Mouse (Mus musculus) hindbrain, embryonic 13.5 days (tissue): Measurements from ENCODE around the gene Nrd1. TPM values are rescaled to one million over a fixed set of nuclear protein-coding genes. Genes with fewer than 3 reads are reported as not detected.
A peak's percentile ranks its signal among the peaks of the same experiment; 100 is the strongest.

ENCODE experiments used
- ATAC-seq: fragments of 200-750 bp; cut with Nextera tagmentation; 2 replicates; pipeline ENCODE4 v1.8.0; 2017; ENCODE audit warnings: moderate TSS enrichment; ENCODE audit not compliant: low FRiP score
- H3K27ac ChIP-seq: fragments of 300-500 bp; sonication (generic); 2 replicates; pipeline ENCODE4 v1.5.1; 2015; ENCODE audit warnings: inconsistent platforms, mild to moderate bottlenecking, moderate library complexity
- H3K27me3 ChIP-seq: fragments of 300-500 bp; sonication (generic); 2 replicates; pipeline ENCODE4 v1.6.1; 2015; ENCODE audit warnings: mild to moderate bottlenecking, inconsistent platforms
- H3K36me3 ChIP-seq: fragments of 300-500 bp; sonication (generic); 2 replicates; pipeline ENCODE4 v1.6.1; 2015; ENCODE audit warnings: mild to moderate bottlenecking, inconsistent platforms
- H3K4me1 ChIP-seq: fragments of 300-500 bp; sonication (generic); replicated peaks from 2 replicates; pipeline ENCODE4 v1.6.1; 2015; ENCODE audit warnings: inconsistent platforms
- H3K4me2 ChIP-seq: fragments of 300-500 bp; sonication (generic); 2 replicates; pipeline ENCODE4 v1.6.1; 2015; ENCODE audit warnings: inconsistent platforms, mild to moderate bottlenecking, moderate library complexity
- H3K4me3 ChIP-seq: fragments of 300-500 bp; sonication (generic); 2 replicates; pipeline ENCODE4 v1.5.1; 2015; ENCODE audit warnings: mild to moderate bottlenecking, inconsistent platforms
- H3K9ac ChIP-seq: fragments of 300-500 bp; sonication (generic); 2 replicates; pipeline ENCODE4 v1.6.1; 2015; ENCODE audit warnings: mild to moderate bottlenecking, inconsistent platforms
- H3K9me3 ChIP-seq: fragments of 300-500 bp; sonication (generic); 2 replicates; pipeline ENCODE4 v1.6.1; 2016; ENCODE audit warnings: inconsistent platforms
- WGBS: fragments of 180-500 bp; shearing (Covaris S2); methylation state at CpG from one replicate; pipeline ENCODE4 v1.1.7; 2015; 5-methylcytosine and 5-hydroxymethylcytosine counted together
- polyA plus RNA-seq: library from polyadenylated mRNA; unstranded; fragments of >200 nt; fragmentation: Nextera tagmentation; extraction: Ambion mirVana; gene quantifications from 2 replicates; pipeline ENCODE4 v1.2.1, GENCODE M21; 2015

Nrd1 gene
- polyA plus RNA-seq, result 78.7 and 85.0 TPM in 2 replicates

DNA sequence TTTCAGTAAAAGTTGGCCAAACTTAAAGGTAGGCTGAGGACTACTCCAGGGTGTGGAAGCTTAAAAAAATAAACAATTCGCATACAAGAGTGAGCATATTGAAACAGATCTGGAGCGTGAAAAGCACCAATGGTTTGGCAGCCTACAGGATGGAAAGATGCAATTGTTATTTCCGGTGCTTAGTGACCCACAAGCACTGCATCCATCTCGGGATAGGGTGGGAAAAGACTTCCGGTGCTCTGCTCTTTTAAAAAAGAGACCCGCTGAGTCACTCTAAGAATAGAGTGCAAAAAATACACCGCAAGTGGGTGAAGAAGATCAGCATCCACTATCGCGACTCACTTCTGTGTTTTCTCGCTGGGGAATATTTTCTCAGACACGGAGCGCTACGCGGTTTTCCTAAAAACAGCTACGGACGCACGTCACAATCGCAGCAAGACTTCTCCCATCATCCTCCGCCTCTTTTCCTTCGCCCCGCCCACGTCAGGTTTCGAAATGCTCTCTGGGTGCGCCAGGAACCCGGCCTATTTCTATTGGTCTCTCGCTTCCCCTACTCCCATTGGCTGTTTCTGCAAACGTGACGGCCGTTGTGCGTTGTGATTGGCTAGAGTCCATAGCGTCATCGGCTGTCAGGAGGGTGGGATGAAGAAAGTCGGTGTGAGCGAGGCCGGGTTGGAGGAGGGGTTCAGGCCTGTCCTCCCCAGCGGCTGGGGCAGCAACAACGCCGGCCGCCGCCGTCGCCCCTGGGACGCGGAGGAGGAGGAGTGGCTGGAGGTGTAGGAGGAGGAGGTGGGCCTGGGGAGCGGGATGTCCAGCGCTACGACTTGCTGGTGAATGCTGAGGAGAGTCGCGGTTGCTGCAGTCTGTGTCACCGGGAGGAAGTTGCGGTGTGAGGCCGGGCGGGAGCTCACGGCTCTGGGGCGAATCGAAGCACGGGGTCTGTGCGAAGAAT, at the start of gene Nrd1:
Gene Nrd1 (plus strand): TSS at position 657 of the 952 bp plus-strand sequence.
- no peaks in the 10 kb centered on the region for H3K27me3 ChIP-seq
- peak within 1 kb of the TSS; percentile 88 for H3K9ac ChIP-seq
- WGBS, result under 1% methylated on average over 58 of the region's 58 CpGs
- H3K4me1 ChIP-seq, result peaks cover 34% of the 10 kb centered on the region
- peak within 1 kb of the TSS; percentile 92 for H3K4me2 ChIP-seq
- peak within 1 kb of the TSS; percentile 93 for H3K4me3 ChIP-seq
- H3K27ac ChIP-seq, result peak within 1 kb of the TSS; percentile 93
- peaks cover 7% of the 10 kb centered on the region; the same call in 1 of the 2 replicates for H3K36me3 ChIP-seq
- peak; percentile 99 for ATAC-seq
- no peaks in the 10 kb centered on the region for H3K9me3 ChIP-seq

DNA sequence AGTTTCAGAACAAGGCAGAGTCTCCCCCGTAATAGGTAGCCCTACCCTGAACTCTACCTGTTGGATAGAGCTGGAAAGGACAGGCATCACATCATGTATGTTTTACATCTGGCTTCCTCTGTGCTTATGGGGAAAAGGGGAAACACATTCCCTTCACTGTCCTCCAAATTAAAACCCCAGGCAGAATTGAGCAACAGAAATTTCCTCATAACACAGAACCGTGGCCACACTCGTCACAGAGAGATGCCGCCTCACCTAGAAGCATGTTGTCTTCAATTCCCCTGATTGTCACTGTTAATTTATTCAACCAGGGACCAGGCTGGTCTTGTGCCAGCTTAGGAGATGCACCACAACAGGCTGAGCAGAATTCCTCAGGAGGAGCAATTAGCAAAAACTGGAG, 48.8 kb upstream of the Nrd1 start:
- H3K4me1 ChIP-seq, result no peaks in the 10 kb centered on the region
- no peaks in the 10 kb centered on the region for H3K27me3 ChIP-seq
- no peak overlapping the region for H3K27ac ChIP-seq
- no peak overlapping the region for H3K4me2 ChIP-seq
- ATAC-seq, result no peak
- no peak overlapping the region for H3K9ac ChIP-seq
- WGBS, result 89% methylated on average over 4 of the region's 4 CpGs
- no peaks in the 10 kb centered on the region for H3K36me3 ChIP-seq
- H3K9me3 ChIP-seq, result no peaks in the 10 kb centered on the region
- no peak overlapping the region for H3K4me3 ChIP-seq

DNA sequence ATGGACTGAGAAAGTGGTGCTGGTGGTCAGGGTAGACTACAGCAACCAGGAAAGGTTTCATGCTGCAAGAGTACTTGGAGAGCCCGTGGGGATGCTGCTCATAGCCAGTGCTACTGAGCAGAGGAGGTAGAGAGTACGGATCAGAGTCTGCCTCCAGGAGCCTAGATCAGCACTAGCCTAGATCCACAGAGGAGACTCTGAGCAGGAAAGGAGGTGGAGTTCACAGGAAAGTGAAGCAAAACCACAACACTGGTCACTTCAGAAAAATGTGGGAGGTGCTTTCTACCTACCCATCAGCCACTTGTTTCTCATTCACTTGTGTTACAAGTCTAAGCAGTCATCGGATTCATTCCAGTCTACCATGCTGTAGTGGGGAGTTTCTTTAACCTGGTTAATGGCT, 40.8 kb upstream of the Nrd1 start:
- Histone ChIP-seq H3K36me3 (no peaks in the 10 kb centered on the region), H3K27me3 (no peaks in the 10 kb centered on the region), H3K4me3 (no peak overlapping the region), H3K9me3 (no peaks in the 10 kb centered on the region), H3K9ac (no peak overlapping the region), H3K27ac (no peak overlapping the region), H3K4me2 (no peak overlapping the region), H3K4me1 (no peaks in the 10 kb centered on the region)
- WGBS, result 89% methylated on average over 3 of the region's 3 CpGs
- no peak for ATAC-seq

DNA sequence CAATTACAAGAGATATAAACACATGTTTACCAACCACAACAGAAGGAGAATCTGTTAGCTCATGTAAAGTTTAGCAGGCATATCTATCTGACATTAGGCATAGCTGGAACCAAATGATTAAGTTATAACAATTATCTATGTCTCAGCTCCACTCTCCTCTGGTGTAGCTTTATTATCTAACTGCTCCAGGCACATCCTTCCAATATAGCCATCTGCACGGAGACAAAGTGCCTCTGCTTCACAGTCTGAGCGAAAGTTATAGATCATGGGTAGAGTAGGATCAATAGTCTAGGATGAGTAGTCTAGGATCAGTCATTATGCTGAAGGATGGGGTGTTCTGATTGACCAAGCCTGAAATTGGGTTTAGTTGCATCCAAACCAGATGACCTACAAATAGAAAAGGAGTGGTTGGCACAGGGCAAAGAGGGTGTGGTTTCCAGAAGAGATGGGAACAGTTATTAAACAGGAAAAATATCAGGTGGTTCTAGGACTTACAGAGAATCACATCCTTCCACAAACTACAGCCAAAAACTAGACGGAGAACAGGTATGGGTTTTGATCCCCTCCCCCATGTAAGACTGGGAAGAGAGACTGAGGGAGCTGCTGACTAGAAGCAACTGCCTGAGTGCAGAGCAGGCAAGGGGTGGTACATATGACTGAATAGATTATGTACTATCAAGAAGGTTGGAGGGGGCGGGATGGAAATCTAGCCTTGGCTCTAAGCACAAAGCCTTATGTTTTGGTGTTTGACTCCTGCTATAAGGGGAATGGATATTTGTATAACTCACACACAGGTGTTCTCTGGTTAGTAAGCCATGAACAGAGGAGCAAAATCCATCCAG, 39.6 kb upstream of the Nrd1 start:
- Histone ChIP-seq H3K36me3 (no peaks in the 10 kb centered on the region), H3K27ac (no peak overlapping the region), H3K4me1 (no peaks in the 10 kb centered on the region), H3K27me3 (no peaks in the 10 kb centered on the region), H3K9ac (no peak overlapping the region), H3K4me2 (no peak overlapping the region), H3K9me3 (no peaks in the 10 kb centered on the region), H3K4me3 (no peak overlapping the region)
- WGBS, result 88% methylated on average over 4 of the region's 4 CpGs
- ATAC-seq, result no peak

DNA sequence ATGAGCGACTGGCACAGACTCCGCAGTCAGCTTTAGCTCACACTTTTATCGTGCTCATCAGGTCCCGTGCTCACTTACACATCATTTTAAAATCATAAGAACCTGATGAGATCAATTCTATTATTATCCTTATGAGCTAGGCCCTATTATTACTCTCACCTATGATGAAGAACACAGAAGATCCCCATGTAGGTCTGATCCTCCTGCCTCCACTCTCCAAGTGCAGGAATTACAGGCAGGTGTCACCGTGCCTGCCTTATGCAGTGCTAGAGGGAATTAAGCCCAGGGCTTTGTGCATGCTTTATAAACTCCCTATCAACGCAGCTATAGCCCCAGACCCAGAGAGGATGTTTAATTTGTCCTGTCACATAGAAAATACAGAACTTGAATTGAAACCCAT, 37.4 kb upstream of the Nrd1 start:
- Histone ChIP-seq H3K9ac (no peak overlapping the region), H3K27me3 (no peaks in the 10 kb centered on the region), H3K4me3 (no peak overlapping the region), H3K4me1 (no peaks in the 10 kb centered on the region), H3K36me3 (no peaks in the 10 kb centered on the region), H3K9me3 (no peaks in the 10 kb centered on the region), H3K27ac (no peak overlapping the region), H3K4me2 (no peak overlapping the region)
- ATAC-seq, result no peak
- WGBS, result 77% methylated on average over 6 of the region's 6 CpGs

DNA sequence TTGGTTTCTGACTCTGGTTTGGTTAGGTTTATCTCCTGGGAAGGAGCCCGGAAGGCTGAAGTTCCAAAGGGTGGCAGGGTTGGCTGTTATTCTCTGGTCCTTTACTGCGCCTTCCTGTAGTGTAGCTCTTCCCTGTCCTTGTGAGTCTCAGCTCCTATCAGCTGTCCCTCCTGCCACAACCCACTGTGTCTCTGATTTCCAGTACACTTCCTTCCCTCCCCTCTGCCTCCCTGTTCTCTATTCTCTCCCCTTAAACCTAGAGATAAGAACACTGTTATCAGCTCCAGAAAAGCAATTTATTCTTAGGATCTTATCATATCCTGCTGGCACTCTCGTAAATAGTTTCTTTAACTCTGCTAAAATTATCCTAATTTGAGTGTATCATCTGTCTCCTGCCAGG, 30.9 kb upstream of the Nrd1 start:
- no peak for ATAC-seq
- H3K9ac ChIP-seq, result no peak overlapping the region
- WGBS, result 78% methylated on average over 3 of the region's 3 CpGs

DNA sequence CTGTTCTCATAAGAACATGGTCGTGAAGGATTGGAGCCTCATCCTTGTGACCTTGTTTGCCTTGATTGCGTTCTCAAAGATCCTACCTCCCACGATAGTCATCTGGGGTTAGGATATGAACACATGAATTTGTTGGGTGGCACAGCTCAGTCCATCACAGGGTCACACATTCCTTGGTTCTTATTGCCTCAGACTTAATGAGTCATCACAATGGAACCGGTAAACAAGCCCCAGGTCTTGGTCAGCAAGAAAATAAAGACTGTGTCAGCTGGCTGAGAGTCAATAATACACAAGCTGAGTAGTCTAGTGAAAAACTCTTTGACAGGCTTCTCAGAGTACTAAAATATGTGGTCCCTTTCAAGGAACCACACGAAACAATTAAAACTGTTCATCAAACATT, 29.4 kb upstream of the Nrd1 start:
- no peaks in the 10 kb centered on the region for H3K27me3 ChIP-seq
- no peak overlapping the region for H3K27ac ChIP-seq
- no peaks in the 10 kb centered on the region for H3K4me1 ChIP-seq
- 86% methylated on average over 5 of the region's 5 CpGs for WGBS
- H3K4me3 ChIP-seq, result no peak overlapping the region
- no peaks in the 10 kb centered on the region for H3K36me3 ChIP-seq
- H3K4me2 ChIP-seq, result no peak overlapping the region
- no peak for ATAC-seq
- no peak overlapping the region for H3K9ac ChIP-seq
- no peaks in the 10 kb centered on the region for H3K9me3 ChIP-seq

More for the DNA sequence above, 30.9 kb upstream of the Nrd1 start:
- Histone ChIP-seq H3K27ac (no peak overlapping the region), H3K27me3 (no peaks in the 10 kb centered on the region), H3K4me3 (no peak overlapping the region), H3K4me2 (no peak overlapping the region), H3K4me1 (no peaks in the 10 kb centered on the region), H3K9me3 (no peaks in the 10 kb centered on the region), H3K36me3 (no peaks in the 10 kb centered on the region)

DNA sequence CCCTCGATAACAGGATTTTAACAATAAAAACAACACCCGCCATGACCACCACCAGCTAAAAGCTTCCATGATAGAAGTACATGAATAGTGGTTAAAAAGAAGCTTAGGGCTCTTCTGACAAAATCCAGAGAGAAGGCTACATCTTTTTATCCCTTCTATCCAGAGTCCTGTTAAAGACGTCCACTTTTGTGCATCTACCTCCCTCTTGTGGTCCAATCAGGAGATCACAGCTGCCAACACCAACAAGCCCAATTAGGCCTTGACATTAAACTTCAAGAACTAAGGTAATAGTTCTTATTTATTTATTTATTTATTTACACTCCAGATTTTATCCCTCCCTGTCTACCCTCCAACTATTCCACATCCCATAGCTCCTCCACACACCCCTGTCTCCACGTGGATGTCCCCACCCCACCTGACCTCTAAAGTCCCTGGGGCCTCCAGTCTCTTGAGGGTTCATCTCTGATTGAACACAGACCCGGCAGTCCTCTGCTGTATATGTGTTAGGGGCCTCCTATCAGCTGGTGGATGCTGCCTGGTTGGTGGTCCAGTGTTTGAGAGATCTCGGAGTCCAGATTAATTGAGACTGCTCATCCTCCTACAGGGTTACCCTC, 23.9 kb upstream of the Nrd1 start:
- no peak for ATAC-seq
- H3K9me3 ChIP-seq, result no peaks in the 10 kb centered on the region
- 0 out of 2 replicates have a peak, but pooled peaks cover 5% of the 10 kb centered on the region for H3K27me3 ChIP-seq
- H3K4me1 ChIP-seq, result no peaks in the 10 kb centered on the region
- no peaks in the 10 kb centered on the region for H3K36me3 ChIP-seq
- H3K27ac ChIP-seq, result no peak overlapping the region
- no peak overlapping the region for H3K9ac ChIP-seq
- no peak overlapping the region for H3K4me3 ChIP-seq
- no peak overlapping the region for H3K4me2 ChIP-seq
- WGBS, result 54% methylated on average over 6 of the region's 6 CpGs

DNA sequence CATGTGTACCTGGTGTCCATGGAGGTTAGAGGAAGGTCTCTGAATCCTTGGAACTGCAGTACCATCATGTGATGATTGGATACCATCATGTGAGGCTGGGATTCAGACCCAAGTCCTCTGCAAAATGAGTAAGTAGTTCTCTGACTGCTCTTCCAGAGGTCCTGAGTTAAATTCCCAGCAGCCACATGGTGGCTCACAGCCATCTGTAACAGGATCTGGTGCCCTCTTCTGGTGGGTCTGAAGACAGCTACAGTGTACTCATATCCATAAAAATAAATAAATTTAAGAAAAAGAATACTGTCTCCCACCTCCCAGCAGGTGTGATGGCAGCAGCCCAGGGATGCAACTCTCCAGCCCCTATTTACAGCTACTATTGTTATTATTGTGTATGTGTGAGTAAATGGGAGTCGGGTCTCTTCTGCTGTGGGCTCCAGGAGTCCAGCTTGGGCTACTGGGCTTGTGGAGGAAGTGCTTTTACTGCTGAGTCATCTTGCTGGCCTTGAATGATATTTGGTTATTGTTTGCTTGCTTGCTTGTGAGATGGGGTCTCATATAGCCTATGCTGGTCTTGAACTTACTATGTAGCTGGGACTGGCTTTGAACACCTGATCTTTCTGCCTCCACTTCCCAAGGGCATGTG, 13.5 kb upstream of the Nrd1 start:
- no peak overlapping the region for H3K9ac ChIP-seq
- H3K4me1 ChIP-seq, result no peaks in the 10 kb centered on the region
- no peak overlapping the region for H3K4me3 ChIP-seq
- ATAC-seq, result no peak
- H3K4me2 ChIP-seq, result no peak overlapping the region
- H3K9me3 ChIP-seq, result no peaks in the 10 kb centered on the region
- H3K27me3 ChIP-seq, result 0 out of 2 replicates have a peak, but pooled peaks cover 5% of the 10 kb centered on the region
- no peaks in the 10 kb centered on the region for H3K36me3 ChIP-seq
- no peak overlapping the region for H3K27ac ChIP-seq
- WGBS, result 82% methylated on average over 1 of the region's 1 CpGs

DNA sequence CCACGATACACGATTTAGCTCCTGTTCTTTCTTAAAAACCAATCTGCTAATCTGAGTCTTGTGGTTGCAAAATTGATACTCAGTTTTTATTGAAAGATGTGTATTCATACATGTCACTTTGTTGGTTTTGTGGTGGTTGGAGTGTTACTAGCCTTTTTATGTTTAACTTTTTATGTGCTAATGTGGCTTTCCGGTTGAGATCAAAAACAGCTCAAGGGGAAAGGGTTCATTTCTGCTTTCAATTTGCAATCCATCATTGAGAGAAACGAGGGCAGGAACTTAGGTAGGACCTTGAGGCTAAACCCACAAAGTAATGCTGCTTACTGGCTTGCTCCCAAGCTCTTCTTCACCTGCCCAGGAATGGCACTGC, 13.0 kb upstream of the Nrd1 start:
- ATAC-seq, result no peak
- no peak overlapping the region for H3K4me3 ChIP-seq
- 0 out of 2 replicates have a peak, but pooled peaks cover 5% of the 10 kb centered on the region for H3K27me3 ChIP-seq
- 86% methylated on average over 4 of the region's 4 CpGs for WGBS
- H3K4me1 ChIP-seq, result no peaks in the 10 kb centered on the region
- no peak overlapping the region for H3K9ac ChIP-seq
- no peak overlapping the region for H3K27ac ChIP-seq
- H3K9me3 ChIP-seq, result no peaks in the 10 kb centered on the region
- H3K4me2 ChIP-seq, result no peak overlapping the region
- no peaks in the 10 kb centered on the region for H3K36me3 ChIP-seq

DNA sequence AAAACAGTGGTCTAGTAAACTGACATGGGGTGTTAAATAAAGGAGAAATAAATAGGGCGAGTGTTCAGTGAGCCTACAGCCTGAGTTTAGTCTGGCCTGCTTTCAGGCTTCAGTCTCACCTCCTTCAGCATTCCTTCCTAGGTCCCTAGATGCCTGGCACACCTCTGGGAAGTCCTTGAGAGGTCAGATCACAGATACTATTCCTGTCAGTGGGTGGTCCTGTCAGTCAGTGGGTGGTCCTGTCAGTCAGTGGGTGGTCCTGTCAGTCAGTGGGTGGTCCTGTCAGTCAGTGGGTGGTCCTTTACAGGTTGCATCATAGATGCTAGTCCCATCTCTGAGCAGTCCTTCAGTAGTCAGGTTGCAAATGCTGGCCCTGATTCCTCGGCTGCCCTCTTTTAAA, 11.0 kb upstream of the Nrd1 start:
- Histone ChIP-seq H3K4me3 (no peak overlapping the region), H3K27ac (no peak overlapping the region), H3K4me1 (no peaks in the 10 kb centered on the region), H3K9me3 (no peaks in the 10 kb centered on the region), H3K9ac (no peak overlapping the region), H3K36me3 (no peaks in the 10 kb centered on the region), H3K27me3 (0 out of 2 replicates have a peak, but pooled peaks cover 9% of the 10 kb centered on the region), H3K4me2 (no peak overlapping the region)
- WGBS, result 72% methylated on average over 2 of the region's 2 CpGs
- ATAC-seq, result no peak

DNA sequence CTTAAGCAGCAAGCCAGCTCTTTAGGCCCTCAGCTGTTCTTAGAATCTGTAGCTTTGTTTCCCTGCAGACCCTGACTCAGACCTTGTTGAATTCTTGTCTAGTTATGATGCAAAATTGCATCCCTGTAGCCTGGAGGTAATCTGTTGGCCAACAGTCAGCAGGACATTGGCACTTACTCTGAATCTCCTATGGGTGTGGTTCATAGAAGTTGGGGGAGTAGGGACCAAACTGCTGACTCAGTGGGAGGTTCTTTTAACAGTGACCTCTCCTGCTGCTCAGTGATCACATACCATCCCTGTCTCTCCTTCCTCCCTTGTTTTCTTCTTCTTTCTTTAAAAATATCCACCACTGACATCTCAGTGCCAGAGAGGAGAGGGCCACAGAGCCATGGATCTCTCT, 10.4 kb upstream of the Nrd1 start:
- no peaks in the 10 kb centered on the region for H3K9me3 ChIP-seq
- no peak overlapping the region for H3K4me2 ChIP-seq
- no peaks in the 10 kb centered on the region for H3K36me3 ChIP-seq
- no peaks in the 10 kb centered on the region for H3K4me1 ChIP-seq
- no peak for ATAC-seq
- H3K27me3 ChIP-seq, result 0 out of 2 replicates have a peak, but pooled peaks cover 9% of the 10 kb centered on the region
- no peak overlapping the region for H3K4me3 ChIP-seq
- H3K27ac ChIP-seq, result no peak overlapping the region
- H3K9ac ChIP-seq, result no peak overlapping the region
